Mouse (Mus musculus) urinary bladder, adult 18-20 months (tissue): ENCODE data around the gene Cdc34.

Experiments used
- DNase-seq, 2 experiments: peaks; one replicate each; pipeline ENCODE4 v3.0.0; 2022; ENCODE audit warnings: low spot score in 2 of 2, mixed read lengths in 2 of 2

Gene Cdc34

GRCm38 (mm10) chr10:79681591-79682245, at the start of gene Cdc34:
Gene Cdc34, plus strand, starts transcription at chr10:79682195.
- peak; percentile 97 to 99 for DNase-seq

GRCm38 (mm10) chr10:79633006-79633777, 48.8 kb upstream of the Cdc34 start:
- no peak for DNase-seq

- no peak for DNase-seq
These were observed 45.7 kb upstream of the Cdc34 start for GRCm38 (mm10) chr10:79636287-79636686.

- DNase-seq: peak; percentile 4 to 13
These were observed 44.6 kb upstream of the Cdc34 start, which contains the start of gene Shc2 for GRCm38 (mm10) chr10:79637128-79638110. Gene Shc2, minus strand, starts transcription at chr10:79637918.

GRCm38 (mm10) chr10:79638486-79639204, 43.4 kb upstream of the Cdc34 start:
- peak in 1 of 2 experiments; percentile 42 for DNase-seq

- no peak for DNase-seq
These were observed 36.3 kb upstream of the Cdc34 start, which contains the start of gene Odf3l2 for GRCm38 (mm10) chr10:79645711-79646110. Gene Odf3l2, minus strand, starts transcription at chr10:79645738.

- DNase-seq: peak; percentile 45 to 46
These were observed 32.8 kb upstream of the Cdc34 start for GRCm38 (mm10) chr10:79649070-79649751.

GRCm38 (mm10) chr10:79652789-79653188, 29.2 kb upstream of the Cdc34 start:
- DNase-seq: no peak

- DNase-seq: no peak
These were observed 27.0 kb upstream of the Cdc34 start for GRCm38 (mm10) chr10:79654946-79655395.

GRCm38 (mm10) chr10:79658829-79659228, 23.2 kb upstream of the Cdc34 start:
- no peak for DNase-seq

GRCm38 (mm10) chr10:79660298-79660697, 21.7 kb upstream of the Cdc34 start:
- no peak for DNase-seq

GRCm38 (mm10) chr10:79661861-79662260, 20.1 kb upstream of the Cdc34 start:
- DNase-seq: no peak

- peak in 1 of 2 experiments; percentile 60 for DNase-seq
These were observed 17.8 kb upstream of the Cdc34 start, which contains the start of gene Madcam1 for GRCm38 (mm10) chr10:79664131-79664665. Gene Madcam1, plus strand, starts transcription at chr10:79664559.

- DNase-seq: no peak
These were observed 16.9 kb upstream of the Cdc34 start for GRCm38 (mm10) chr10:79665051-79665450.

- no peak for DNase-seq
These were observed 15.5 kb upstream of the Cdc34 start for GRCm38 (mm10) chr10:79666493-79666892.

- DNase-seq: no peak
These were observed 13.9 kb upstream of the Cdc34 start for GRCm38 (mm10) chr10:79668076-79668475.

GRCm38 (mm10) chr10:79668771-79669575, 13.0 kb upstream of the Cdc34 start, which contains the start of gene Tpgs1:
Gene Tpgs1, plus strand, starts transcription at chr10:79669369.
- peak; percentile 80 to 91 for DNase-seq

GRCm38 (mm10) chr10:79669576-79670057, 12.4 kb upstream of the Cdc34 start:
- peak; percentile 67 to 77 for DNase-seq
